Mouse (Mus musculus) adipocyte (in vitro differentiated cells): ENCODE results near the gene Anp32e.
"Not testable (repeated sequence)": the region's sequence is repeated elsewhere in the genome, so short reads cannot be mapped to it uniquely, and the experiment has no call there.

ENCODE experiments used
- DNase-seq: peaks from one replicate; pipeline ENCODE4 v3.0.0-alpha.2; 2016; ENCODE audit warnings: low spot score

Gene Anp32e

DNA sequence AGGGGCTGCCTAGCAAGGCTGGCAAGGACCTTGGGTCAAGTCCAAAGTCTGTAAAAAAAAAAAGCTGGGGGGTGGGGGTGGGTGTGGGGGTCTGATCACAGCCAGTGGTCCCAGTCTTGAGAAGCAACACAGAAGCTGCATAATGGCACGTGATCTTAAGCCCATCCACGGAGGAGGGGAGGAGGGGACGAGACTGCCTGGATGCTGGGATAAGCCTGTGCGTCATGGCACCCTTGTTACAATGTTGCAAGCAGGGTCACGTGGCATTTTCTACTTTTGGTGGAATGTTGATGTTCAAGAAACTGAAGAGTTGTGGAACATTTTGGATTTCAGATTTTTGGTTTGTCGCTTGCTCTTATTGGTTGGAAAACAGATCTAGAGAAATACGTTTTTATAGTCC is 14.2 kb downstream of the Anp32e start:
- DNase-seq = no peak

DNA sequence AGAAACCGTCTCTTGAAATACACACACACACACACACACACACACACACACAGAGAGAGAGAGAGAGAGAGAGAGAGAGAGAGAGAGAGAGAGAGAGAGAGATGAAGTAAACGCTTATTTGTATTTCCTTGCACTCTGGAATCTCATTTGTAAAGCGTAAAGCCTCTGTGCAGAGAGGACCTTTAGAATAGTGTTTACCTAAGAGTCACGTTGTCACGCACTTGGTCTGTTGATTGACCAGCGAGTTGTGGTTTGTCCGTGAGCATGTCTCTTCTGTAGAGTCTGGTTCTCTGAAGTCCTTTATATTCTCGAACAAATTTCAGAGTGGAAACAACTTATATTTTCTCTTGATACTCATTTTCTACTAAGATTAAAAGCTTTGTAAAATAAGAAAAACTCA is 15.7 kb downstream of the Anp32e start:
- no peak for DNase-seq

DNA sequence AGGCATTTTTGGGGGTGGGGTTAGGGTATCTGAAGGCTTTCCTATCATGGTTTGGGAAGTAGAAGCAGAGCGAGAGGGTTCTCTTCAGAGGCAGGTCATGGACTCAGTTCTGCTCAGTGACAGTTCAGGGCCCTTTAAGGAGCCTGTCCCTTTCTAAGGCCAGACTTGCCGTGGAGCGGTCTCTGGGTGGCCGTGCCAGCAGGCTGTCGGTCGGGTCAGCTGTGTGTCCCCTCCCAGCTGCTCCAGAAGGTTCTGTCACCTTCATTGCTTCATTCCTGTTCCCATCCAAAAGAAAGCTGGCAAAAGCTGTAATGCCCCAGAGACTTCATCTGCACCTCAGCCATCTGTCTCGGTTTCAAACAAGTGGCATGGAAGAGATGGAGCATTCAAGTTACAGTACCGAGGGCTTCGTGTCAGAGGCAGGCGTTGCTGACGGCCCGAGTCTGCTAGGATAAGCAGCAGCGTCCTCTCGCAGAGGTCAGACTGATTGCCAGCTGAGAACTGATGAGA is 16.7 kb downstream of the Anp32e start:
- DNase-seq = no peak

DNA sequence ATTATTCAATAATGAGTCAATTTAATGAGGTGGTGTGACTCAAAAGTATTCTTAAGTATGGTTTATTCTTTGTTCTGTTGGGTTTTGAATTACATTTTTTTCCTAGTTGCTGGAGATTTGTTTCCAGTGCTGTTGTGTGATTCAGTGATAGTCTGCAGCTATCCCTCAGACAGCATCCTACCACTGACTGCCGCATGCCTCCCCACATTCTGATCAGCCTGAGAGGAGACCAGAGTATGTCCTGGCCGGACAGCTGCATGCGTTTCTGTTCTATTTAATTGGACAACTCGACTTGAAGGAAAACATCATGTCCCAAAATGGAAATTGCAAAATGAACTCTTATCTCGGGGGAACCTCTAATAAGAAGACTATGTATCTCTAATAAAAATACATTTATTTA is 19.3 kb downstream of the Anp32e start:
- DNase-seq = no peak

DNA sequence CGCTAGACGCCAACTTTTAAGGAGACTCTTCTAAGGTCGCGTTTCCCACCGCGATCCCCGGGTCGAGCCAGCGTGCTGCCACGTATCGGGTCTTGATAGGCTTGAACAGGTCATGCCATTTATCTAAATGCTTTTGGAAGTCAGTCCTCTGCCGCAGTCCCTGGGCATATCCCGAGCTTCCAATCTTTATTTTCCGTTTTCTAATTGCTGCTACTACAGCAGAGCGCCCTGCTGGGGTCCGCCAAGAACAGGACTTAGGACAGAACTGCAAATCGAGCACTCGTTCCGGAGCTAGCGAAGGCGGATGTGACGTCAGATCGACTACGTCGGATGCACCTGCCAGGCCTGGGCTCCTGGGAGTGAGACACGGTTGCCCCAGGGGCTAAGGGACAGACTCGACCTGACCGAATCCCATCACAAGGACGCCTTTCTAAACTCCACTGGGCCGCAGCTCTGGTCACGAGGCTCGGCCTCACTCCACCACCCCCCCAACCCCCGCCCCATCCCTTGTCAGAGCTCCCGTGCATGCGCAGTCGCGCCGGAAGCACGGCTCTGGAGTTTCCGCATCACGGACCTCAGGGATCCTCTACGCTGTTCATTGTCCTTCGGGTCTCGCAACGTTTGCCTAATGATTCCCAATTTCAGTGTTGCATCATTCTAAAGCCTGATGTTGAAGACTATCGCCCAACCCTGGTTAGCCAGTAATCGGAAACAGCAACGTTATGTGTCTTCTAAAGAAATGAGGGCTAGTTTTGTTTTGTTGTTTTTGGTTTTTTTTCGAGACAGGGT is 21.9 kb downstream of the Anp32e start:
- peak; percentile 87 for DNase-seq

DNA sequence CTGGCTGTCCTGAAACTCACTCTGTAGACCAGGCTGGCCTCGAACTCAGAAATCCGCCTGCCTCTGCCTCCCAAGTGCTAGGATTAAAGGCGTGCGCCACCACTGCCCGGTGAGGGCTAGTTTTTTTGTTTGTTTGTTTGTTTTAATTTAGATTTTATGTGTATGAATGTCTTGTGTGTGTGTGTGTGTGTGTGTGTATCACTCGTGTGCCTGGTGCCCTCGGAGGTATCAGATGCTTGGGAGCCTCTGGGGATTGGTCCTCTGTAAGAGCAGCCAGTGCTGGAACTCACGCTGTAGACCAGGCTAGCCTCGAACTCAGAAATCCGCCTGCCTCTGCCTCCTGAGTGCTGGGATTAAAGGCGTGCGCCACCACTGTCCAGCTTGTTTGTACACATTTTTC is 22.5 kb downstream of the Anp32e start:
- not testable (repeated sequence) for DNase-seq

DNA sequence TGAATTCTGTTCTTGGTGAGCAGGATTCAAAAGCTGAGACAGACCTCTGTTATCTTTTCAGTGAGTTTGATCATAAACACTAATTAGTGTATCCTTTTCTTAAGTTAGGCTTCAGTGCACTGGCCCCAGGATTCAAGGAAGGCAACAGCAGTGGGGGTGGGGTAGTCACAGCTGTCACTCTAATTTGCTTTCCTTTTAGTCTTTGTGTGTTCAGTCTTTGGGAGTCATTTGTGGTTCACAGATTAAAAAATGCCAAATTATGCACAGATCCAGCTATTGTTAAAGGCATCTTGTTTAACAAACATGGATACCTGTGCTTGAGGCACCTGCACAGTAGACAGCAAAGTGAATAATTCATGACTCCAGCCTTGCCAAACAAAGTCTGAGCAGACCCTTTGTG is 24.0 kb downstream of the Anp32e start:
- DNase-seq = no peak

DNA sequence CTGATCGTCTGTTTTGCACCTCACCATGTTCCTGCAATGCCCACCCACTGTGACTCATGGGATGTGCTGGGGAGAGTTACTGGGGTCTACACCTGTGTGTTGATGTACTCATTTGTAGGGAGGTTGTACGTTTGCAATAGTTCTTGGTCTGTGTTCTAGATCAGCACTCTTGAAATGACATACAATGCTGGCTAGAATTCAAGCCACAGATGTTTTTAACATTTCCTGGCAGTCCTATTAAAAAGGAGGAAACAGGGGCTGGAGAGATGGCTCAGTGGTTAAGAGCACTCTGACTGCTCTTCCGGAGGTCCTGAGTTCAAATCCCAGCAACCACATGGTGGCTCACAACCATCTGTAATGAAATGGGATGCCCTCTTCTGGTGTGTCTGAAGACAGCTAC is 24.5 kb downstream of the Anp32e start:
- no peak for DNase-seq

DNA sequence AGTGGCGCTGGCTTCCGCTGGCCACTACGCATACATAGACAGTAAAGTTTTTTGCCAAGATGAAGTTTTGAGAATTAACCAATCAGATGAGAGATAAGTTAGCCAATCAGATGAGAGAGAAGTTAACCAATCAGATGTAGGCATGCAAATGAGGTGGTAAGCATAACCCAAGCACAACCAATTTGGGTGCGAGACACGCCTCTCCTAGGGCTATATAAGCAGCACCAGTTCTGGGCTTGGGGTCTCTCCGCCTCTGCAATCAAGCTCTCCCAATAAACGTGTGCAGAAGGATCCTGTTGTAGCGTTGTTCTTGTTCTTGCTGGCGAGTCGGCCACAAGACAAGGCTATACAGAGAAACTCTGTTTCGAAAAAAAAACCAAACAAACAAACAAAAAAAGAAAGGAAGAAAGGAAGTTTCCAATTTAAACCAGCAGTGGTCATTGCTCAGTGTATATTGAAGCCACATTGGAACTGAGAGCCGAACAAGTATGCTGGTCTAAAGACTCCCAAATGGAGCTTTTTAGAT is 25.7 kb downstream of the Anp32e start:
- DNase-seq = not testable (repeated sequence)

DNA sequence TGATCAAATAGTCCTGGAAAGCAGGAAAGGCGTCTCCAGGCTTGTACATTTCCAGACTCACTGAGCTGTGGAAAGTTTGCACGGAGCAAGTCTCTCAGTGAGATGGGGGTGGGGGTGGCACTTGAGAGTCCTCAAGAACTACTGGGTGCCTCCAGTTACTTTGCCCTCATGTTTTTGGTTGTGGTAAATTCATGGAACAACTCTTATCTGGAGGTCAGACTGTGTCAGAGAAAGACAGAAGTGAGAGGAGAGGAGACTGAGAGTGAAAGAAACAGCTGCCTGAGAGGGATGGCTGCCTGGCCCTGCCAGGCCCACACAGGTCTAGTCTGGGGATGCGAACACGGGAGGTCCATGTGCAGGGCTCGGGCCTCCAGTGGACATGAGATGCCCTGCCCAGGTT is 26.3 kb downstream of the Anp32e start:
- DNase-seq = no peak

DNA sequence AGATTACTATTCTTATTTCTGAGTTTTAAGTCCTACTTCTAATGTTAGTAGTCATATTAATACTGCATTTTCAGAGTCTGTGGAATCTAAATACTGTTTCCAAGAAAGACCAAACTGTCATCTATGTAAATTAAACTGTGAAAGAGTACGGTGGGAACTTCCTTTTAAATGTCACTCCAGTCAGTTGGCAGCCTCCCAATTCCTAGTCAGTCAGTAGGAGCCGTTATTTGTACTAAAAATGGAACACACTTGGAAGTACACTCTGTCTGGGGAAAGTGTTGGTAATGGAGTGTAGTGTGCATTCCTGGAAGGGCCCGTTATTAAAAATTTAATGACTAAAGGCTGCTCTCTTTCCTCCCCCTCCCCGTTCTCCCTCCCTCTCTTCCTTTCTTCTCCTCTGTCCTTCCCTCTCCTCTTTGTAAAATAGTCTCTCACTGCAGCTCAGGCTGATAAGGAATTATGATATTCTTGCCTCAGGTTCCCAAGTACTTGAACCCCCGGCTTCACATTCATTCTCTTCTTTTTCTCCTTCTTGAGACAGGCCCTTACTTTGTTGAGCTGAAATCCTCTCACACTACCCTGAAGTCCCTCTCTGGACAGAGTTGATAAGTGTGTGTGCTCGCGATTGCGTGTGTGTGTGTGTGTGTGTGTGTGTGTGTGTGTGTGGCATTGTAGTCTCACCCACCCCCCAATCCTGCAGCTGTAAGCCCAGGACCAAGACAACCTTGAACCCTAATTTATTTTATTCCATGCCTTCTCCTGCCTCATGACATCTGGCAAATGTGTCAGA is 28.5 kb downstream of the Anp32e start:
- DNase-seq = peak; percentile 75

DNA sequence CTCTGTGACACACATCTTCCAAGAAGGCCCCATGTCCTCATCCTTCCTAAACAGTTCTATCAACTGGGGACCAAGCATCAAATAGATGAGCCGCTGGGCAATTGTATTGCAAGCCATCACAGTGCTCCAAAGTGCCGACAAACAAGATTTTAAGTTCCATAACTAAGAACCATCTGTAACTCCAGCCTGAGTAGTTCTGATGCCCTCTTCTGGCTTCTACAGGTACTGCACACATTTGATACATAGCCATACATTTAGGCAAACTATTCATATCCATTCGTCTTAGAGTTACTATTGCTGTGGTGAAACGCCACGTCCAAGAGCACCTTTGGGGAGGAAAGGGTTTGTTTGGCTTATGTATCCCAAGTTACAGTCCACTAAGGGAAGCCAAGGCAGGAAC is 30.0 kb downstream of the Anp32e start:
- no peak for DNase-seq

DNA sequence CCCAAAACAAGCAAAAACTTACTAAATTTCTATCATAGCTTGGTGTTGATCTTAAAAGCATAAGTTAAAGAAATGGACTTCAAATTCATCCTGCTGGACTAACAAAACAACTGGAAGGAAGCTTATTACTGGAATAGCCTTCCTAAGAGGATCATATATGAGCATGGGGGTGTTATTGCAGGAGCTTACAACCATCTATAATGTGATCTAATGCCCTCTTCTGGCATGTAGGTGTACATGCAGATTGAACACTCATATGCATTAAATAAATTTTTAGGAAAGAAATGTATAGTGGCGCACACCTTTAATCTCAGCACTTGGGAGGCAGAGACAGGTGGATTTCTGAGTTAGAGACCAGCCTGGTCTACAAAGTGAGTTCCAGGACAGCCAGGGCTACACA is 30.8 kb downstream of the Anp32e start:
- DNase-seq = no peak

DNA sequence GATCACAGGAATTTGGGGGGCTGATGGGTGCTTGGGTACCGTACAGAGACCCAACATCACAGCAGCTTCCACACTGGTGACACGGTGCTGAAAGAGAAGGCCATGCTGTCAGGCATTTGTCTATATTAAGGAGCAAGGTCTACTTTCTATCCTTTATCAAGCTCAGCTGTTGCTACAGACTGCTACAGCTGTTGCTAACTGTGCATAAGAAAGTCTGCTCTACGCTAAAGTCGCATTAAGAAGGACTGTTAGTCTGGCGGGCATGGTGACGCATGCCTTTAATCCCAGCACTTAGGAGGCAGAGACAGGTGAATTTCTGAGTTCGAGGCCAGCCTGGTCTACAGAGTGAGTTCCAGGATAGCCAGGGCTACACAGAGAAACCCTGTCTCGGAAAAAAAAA is 33.1 kb downstream of the Anp32e start:
- DNase-seq = not testable (repeated sequence)

DNA sequence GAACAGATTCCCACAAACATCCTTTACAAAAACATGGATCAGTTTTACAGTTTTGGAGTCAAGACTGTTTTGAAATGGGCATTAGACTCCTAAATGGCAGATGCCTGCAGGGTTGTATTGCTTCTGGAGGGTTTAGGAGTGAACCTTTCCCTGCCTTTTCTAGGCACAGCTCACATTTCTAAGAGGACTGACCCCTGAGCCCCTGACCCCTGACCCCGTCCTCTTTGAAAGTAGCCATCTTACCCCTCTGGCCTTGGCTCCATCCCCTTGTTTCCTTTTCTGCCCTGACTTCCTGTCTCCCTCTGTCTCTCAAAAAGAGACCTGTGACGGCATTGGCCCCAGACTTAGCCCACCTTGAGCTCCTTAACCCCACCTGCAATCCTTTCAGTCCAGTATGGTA is 34.2 kb downstream of the Anp32e start:
- no peak for DNase-seq

DNA sequence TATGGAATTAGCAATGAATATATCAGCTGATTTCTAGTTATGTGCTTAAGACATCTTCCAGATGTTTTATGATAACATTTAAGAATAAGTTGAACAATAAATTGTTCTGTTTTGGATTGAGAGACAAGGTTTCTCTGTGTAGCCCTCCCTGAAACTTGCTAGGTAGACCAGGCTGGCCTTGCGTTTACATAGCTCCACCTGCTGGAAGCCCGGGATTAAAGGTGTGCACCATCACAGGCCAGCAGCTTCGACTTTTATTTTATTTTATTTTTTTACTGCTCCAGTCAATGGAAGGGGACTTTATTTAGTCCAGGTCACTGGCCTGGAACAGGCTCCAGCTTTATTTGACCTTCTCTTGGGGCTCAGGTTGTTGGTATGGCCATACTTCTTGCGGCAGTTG is 34.6 kb downstream of the Anp32e start:
- DNase-seq = peak; percentile 28

DNA sequence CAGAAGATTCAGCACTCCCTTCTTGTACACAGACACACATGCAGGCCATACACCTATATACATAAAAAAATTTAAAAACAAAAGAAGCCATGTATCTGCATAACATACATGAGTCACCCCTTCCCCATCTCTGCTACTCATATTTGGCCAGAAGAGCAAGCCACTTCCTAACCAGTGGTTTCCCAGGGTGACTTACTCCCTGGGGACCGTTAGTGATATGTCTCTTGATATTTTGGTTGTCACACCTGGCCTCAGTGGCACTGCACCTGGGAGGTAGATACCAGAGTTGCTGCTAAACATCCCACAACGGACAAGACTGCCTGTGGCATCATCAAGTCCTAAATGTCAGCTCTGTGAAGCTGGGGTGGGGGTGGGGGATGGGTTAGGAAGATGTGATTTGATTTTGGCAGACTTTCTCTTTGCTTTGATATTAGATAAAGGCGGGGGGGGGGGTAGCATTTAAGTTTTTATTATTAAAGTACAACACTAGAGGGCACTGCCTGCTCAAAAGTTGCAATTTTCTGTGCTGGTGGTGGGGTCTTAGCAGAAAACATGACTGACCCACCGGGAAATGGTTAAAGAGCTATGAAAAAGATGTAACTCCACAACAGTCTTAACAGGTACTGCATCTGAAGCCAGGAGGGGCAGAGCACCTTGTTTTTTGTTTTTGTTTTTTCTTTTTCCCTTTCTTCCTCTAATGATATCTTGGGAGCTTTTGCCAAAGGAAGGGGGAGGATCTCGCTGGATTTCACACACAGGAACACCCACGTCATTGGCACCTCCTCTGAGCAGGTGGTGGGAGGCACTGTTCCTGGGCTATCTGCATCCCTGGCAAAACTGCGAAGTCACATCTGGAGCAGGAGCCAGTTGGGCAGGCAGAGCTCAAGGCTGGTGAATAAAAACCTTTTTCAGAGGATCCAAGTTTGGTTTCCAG is 36.7 kb downstream of the Anp32e start:
- peak; percentile 30 for DNase-seq

DNA sequence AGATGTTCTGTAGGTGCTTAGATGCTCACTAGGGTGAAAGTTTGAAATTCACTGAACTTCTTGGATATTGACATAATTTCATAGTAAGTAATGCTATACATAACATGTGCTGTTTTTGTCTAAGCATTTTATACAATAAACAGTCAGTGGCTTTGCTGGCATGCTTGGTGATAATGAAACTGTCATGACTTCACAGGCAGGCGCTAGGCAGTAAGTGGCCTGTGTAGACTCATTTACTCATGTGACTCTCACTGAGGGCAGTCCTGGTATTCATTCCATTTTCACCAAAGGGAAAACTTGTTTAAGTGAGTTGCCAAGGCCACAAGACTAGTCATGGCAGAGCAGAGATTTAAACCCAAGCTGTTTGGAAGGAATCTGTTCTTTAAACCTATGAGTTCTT is 40.2 kb downstream of the Anp32e start:
- no peak for DNase-seq

DNA sequence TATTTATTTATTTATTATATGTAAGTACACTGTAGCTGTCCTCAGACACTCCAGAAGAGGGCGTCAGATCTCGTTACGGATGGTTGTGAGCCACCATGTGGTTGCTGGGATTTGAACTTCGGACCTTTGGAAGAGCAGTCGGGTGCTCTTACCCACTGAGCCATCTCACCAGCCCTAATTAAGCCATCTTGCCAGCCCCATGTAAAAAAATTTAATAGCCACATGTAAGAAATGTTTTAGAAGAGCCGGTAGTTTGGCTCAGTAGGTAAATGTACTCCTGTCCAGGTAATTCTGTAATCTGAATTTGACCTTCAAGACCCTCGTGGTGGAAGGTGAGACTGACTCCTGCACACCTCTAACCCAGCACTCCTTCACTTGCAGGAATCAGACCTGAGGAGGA is 41.6 kb downstream of the Anp32e start:
- DNase-seq = not testable (repeated sequence)

DNA sequence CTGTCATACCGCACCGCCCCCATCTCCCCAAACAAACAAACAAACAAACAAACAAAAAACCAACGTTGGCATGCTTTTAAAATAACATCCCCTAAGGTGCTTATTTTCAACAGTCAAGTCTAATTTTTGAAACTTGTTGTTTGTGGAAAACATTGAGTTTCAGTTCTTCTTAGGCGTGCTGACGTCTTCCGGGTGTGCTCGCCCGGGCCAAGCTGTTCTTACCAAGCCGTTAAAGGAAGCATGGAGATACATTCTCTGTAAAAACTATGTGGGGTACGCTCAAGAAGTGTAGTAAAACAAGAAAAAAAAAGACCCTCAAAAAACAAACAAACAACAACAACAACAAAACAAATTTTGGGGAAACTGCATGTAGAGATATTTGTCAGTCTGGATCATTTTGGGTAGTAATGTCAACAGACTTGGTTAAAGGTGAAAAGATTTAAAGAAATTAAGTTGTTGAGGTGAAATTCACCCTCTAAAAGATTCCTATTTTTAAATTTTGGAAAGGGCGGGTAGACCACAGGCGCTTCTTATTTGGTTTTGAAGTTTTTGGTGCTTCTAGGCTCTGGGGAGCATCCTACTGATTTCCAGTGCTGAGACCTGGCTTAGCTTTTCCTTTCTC is 43.3 kb downstream of the Anp32e start:
- DNase-seq = no peak

DNA sequence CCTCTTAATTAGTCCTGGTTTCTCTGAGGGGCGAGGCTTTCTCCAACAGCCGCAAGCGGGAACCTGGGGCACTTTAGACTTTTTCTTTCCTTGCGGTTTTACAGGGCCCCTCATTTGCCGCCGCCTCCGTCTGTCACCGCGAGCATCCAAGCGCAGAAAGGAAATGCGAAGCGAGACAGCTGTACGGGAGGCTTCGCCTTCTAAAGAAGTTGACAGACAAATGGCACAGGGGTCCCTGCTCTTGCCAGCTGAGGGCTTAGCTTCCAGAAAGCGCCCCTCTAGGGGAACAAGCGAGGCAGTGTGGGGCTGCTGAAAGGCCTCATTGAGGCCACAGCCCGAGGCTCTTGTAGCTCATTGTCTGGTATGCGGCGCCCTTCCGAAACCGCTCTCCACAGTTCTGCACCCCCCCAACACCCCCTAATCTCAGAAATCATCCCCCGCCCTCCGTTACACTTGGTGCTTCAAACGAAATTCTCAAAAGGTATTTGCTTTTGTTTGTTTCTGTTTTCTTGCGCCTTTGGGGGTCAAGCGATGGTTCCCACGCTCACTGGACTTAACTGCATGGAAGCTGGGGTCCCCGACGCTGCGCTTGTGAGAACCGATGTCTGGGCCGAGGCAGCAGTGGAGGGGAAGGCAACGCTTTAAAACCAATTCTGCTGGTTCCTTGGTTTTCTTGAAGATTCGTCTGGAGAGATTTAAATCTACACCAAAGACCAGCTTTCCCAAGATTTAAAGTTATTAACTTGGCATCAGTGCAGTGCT is 44.0 kb downstream of the Anp32e start:
- no peak for DNase-seq
